Mouse (Mus musculus): ENCODE results near the gene Gtf2f2. TPM values are rescaled to one million over a fixed set of nuclear protein-coding genes. Genes with fewer than 3 reads are reported as not detected.

The Gtf2f2 gene
- total RNA-seq, 2 experiments from 2014 or later = 12.3 to 13.6 TPM

GRCm38 (mm10) chr14:76005011-76005410 lies 5.7 kb downstream of the Gtf2f2 start:
- DNase-seq = no peak
- intact Hi-C loops (cut with DNase I) = no loop called here

GRCm38 (mm10) chr14:76001781-76002180 lies 8.9 kb downstream of the Gtf2f2 start:
- no peak for DNase-seq
- intact Hi-C loops (cut with DNase I) = no loop called here

GRCm38 (mm10) chr14:75998082-75998481 lies 12.6 kb downstream of the Gtf2f2 start:
- no peak for DNase-seq
- intact Hi-C loops (cut with DNase I) = no loop called here

- no peak for DNase-seq
- intact Hi-C loops (cut with DNase I) = no loop called here
Measured at GRCm38 (mm10) chr14:75992371-75992770, 18.3 kb downstream of the Gtf2f2 start.

- DNase-seq = no peak
- intact Hi-C loops (cut with DNase I) = no loop called here
Measured at GRCm38 (mm10) chr14:75990936-75991335, 19.7 kb downstream of the Gtf2f2 start.

- intact Hi-C loops (cut with DNase I) = no loop called here
- no peak for DNase-seq
Measured at GRCm38 (mm10) chr14:75989168-75989567, 21.5 kb downstream of the Gtf2f2 start.

- DNase-seq = no peak
- intact Hi-C loops (cut with DNase I) = no loop called here
Measured at GRCm38 (mm10) chr14:75986878-75987483, 23.7 kb downstream of the Gtf2f2 start.

- peak in 1 of 2 experiments; percentile 7 for DNase-seq
Measured at GRCm38 (mm10) chr14:75985112-75985511, 25.6 kb downstream of the Gtf2f2 start.

GRCm38 (mm10) chr14:75983891-75984290 lies 26.8 kb downstream of the Gtf2f2 start:
- intact Hi-C loops (cut with DNase I) = no loop called here
- no peak for DNase-seq

More at GRCm38 (mm10) chr14:75985112-75985511, 25.6 kb downstream of the Gtf2f2 start:
- intact Hi-C loops (cut with DNase I) = no loop called here

GRCm38 (mm10) chr14:75981231-75981630 lies 29.4 kb downstream of the Gtf2f2 start:
- intact Hi-C loops (cut with DNase I) = no loop called here
- DNase-seq = no peak

GRCm38 (mm10) chr14:75976107-75976506 lies 34.6 kb downstream of the Gtf2f2 start:
- no peak for DNase-seq
- intact Hi-C loops (cut with DNase I) = no loop called here

- no peak for DNase-seq
- intact Hi-C loops (cut with DNase I) = no loop called here
Measured at GRCm38 (mm10) chr14:75967291-75967690, 43.4 kb downstream of the Gtf2f2 start.

- no peak for DNase-seq
- intact Hi-C loops (cut with DNase I) = no loop called here
Measured at GRCm38 (mm10) chr14:75964433-75964832, 46.2 kb downstream of the Gtf2f2 start.

- DNase-seq = peak in 1 of 2 experiments; percentile 8
- intact Hi-C loops (cut with DNase I) = no loop called here
Measured at GRCm38 (mm10) chr14:75964000-75964399, 46.7 kb downstream of the Gtf2f2 start.

GRCm38 (mm10) chr14:75963215-75963614 lies 47.5 kb downstream of the Gtf2f2 start:
- no peak for DNase-seq
- intact Hi-C loops (cut with DNase I) = no loop called here

- intact Hi-C loops (cut with DNase I) = no loop called here
- no peak for DNase-seq
Measured at GRCm38 (mm10) chr14:75962250-75962649, 48.4 kb downstream of the Gtf2f2 start.

- no peak for DNase-seq
- intact Hi-C loops (cut with DNase I) = no loop called here
Measured at GRCm38 (mm10) chr14:75954766-75955165, 55.9 kb downstream of the Gtf2f2 start, which contains the start of gene Kctd4. Gene Kctd4, plus strand, starts transcription at chr14:75955009.

GRCm38 (mm10) chr14:75953011-75953410 lies 57.7 kb downstream of the Gtf2f2 start:
- intact Hi-C loops (cut with DNase I) = no loop called here
- no peak for DNase-seq

GRCm38 (mm10) chr14:75947674-75948073 lies 63.0 kb downstream of the Gtf2f2 start:
- intact Hi-C loops (cut with DNase I) = no loop called here

GRCm38 (mm10) chr14:75942365-75942764 lies 68.3 kb downstream of the Gtf2f2 start:
- intact Hi-C loops (cut with DNase I) = no loop called here
- no peak for DNase-seq

More at GRCm38 (mm10) chr14:75947674-75948073, 63.0 kb downstream of the Gtf2f2 start:
- no peak for DNase-seq

GRCm38 (mm10) chr14:75941500-75941899 lies 69.2 kb downstream of the Gtf2f2 start:
- intact Hi-C loops (cut with DNase I) = no loop called here

GRCm38 (mm10) chr14:75937714-75938113 lies 73.0 kb downstream of the Gtf2f2 start:
- intact Hi-C loops (cut with DNase I) = no loop called here
- no peak for DNase-seq

More at GRCm38 (mm10) chr14:75941500-75941899, 69.2 kb downstream of the Gtf2f2 start:
- no peak for DNase-seq

GRCm38 (mm10) chr14:75934359-75934758 lies 76.3 kb downstream of the Gtf2f2 start:
- DNase-seq = peak in 1 of 2 experiments; percentile 4
- intact Hi-C loops (cut with DNase I) = no loop called here
